Mouse (Mus musculus): ENCODE measurements around the gene Steap1. TPM values are rescaled to one million over a fixed set of nuclear protein-coding genes. Genes with fewer than 3 reads are reported as not detected.

The Steap1 gene
- polyA plus RNA-seq, 1 experiment from 2014 or later, result 3.8 TPM

GRCm38 (mm10) chr5:5707341-5708278 lies 41.5 kb downstream of the Steap1 start:
- no peak for ATAC-seq (ENCODE audit: insufficient number of reproducible peaks, low FRiP score)
- no peak overlapping the region for H3K9ac ChIP-seq

GRCm38 (mm10) chr5:5705019-5705418 lies 44.1 kb downstream of the Steap1 start:
- 58% methylated on average over 2 of the region's 2 CpGs for WGBS

More at GRCm38 (mm10) chr5:5707341-5708278, 41.5 kb downstream of the Steap1 start:
- H3K27ac ChIP-seq (ENCODE audit: poor library complexity, severe bottlenecking), result no peak overlapping the region
- H3K4me3 ChIP-seq, result no peak overlapping the region
- H3K27me3 ChIP-seq (replicated peaks), result no peaks in the 10 kb centered on the region
- H3K4me1 ChIP-seq (replicated peaks), result no peaks in the 10 kb centered on the region
- 63% methylated on average over 13 of the region's 13 CpGs for WGBS
- no peak overlapping the region for H3K4me2 ChIP-seq
- no peaks in the 10 kb centered on the region for H3K9me3 ChIP-seq (replicated peaks)
- H3K36me3 ChIP-seq, result no peaks in the 10 kb centered on the region

GRCm38 (mm10) chr5:5700386-5700785 lies 48.7 kb downstream of the Steap1 start:
- 75% methylated on average over 2 of the region's 2 CpGs for WGBS
- Histone ChIP-seq H3K9me3 (replicated peaks) (no peaks in the 10 kb centered on the region), H3K36me3 (no peaks in the 10 kb centered on the region), H3K4me2 (no peak overlapping the region), H3K27ac (ENCODE audit: poor library complexity, severe bottlenecking) (no peak overlapping the region), H3K27me3 (replicated peaks) (no peaks in the 10 kb centered on the region), H3K4me3 (no peak overlapping the region), H3K4me1 (replicated peaks) (no peaks in the 10 kb centered on the region), H3K9ac (no peak overlapping the region)
- no peak for ATAC-seq (ENCODE audit: insufficient number of reproducible peaks, low FRiP score)

More at GRCm38 (mm10) chr5:5705019-5705418, 44.1 kb downstream of the Steap1 start:
- no peaks in the 10 kb centered on the region for H3K27me3 ChIP-seq (replicated peaks)
- H3K4me1 ChIP-seq (replicated peaks), result no peaks in the 10 kb centered on the region
- H3K36me3 ChIP-seq, result no peaks in the 10 kb centered on the region
- no peak overlapping the region for H3K4me3 ChIP-seq
- H3K9ac ChIP-seq, result no peak overlapping the region
- no peak for ATAC-seq (ENCODE audit: insufficient number of reproducible peaks, low FRiP score)
- H3K4me2 ChIP-seq, result no peak overlapping the region
- no peaks in the 10 kb centered on the region for H3K9me3 ChIP-seq (replicated peaks)
- H3K27ac ChIP-seq (ENCODE audit: poor library complexity, severe bottlenecking), result no peak overlapping the region

- ATAC-seq (ENCODE audit: insufficient number of reproducible peaks, low FRiP score), result no peak
- no peak overlapping the region for H3K27ac ChIP-seq (ENCODE audit: poor library complexity, severe bottlenecking)
- no peaks in the 10 kb centered on the region for H3K9me3 ChIP-seq (replicated peaks)
- H3K4me3 ChIP-seq, result no peak overlapping the region
- H3K4me2 ChIP-seq, result no peak overlapping the region
- no peak overlapping the region for H3K9ac ChIP-seq
- no peaks in the 10 kb centered on the region for H3K27me3 ChIP-seq (replicated peaks)
- no peaks in the 10 kb centered on the region for H3K36me3 ChIP-seq
- H3K4me1 ChIP-seq (replicated peaks), result no peaks in the 10 kb centered on the region
- 38% methylated on average over 3 of the region's 3 CpGs for WGBS
Observed at GRCm38 (mm10) chr5:5698830-5699229, 50.3 kb downstream of the Steap1 start.

GRCm38 (mm10) chr5:5695401-5695942 lies 53.7 kb downstream of the Steap1 start:
- no peak for ATAC-seq (ENCODE audit: insufficient number of reproducible peaks, low FRiP score)
- Histone ChIP-seq H3K4me2 (no peak overlapping the region), H3K9me3 (replicated peaks) (no peaks in the 10 kb centered on the region), H3K9ac (no peak overlapping the region), H3K4me3 (no peak overlapping the region), H3K27ac (ENCODE audit: poor library complexity, severe bottlenecking) (no peak overlapping the region), H3K36me3 (no peaks in the 10 kb centered on the region), H3K4me1 (replicated peaks) (no peaks in the 10 kb centered on the region; the same call in 1 of the 2 replicates), H3K27me3 (replicated peaks) (no peaks in the 10 kb centered on the region)
- WGBS, result 89% methylated on average over 5 of the region's 5 CpGs

- ATAC-seq (ENCODE audit: insufficient number of reproducible peaks, low FRiP score), result peak; percentile 89
- no peaks in the 10 kb centered on the region for H3K9me3 ChIP-seq (replicated peaks)
- WGBS, result under 1% methylated on average over 66 of the region's 66 CpGs
- H3K9ac ChIP-seq, result peak within 1 kb of the TSS; percentile 75
- peak within 1 kb of the TSS; percentile 83 for H3K4me3 ChIP-seq
- H3K27ac ChIP-seq (ENCODE audit: poor library complexity, severe bottlenecking), result no peak within 1 kb of the TSS
- H3K4me2 ChIP-seq, result peak within 1 kb of the TSS; percentile 68
- H3K36me3 ChIP-seq, result no peaks in the 10 kb centered on the region
- H3K27me3 ChIP-seq (replicated peaks), result no peaks in the 10 kb centered on the region
- peaks cover 3% of the 10 kb centered on the region; the same call in 1 of the 2 replicates for H3K4me1 ChIP-seq (replicated peaks)
Observed at GRCm38 (mm10) chr5:5693956-5694653, 55.0 kb downstream of the Steap1 start, which contains the start of gene Steap2. Gene Steap2, minus strand, starts transcription at chr5:5694578.

- ATAC-seq (ENCODE audit: insufficient number of reproducible peaks, low FRiP score), result peak; percentile 57
- H3K9me3 ChIP-seq (replicated peaks), result no peaks in the 10 kb centered on the region
- H3K27me3 ChIP-seq (replicated peaks), result no peaks in the 10 kb centered on the region
- WGBS, result under 1% methylated on average over 25 of the region's 29 CpGs
- peak overlapping the region; percentile 83 for H3K4me3 ChIP-seq
- H3K4me1 ChIP-seq (replicated peaks), result peaks cover 3% of the 10 kb centered on the region; the same call in 1 of the 2 replicates
- H3K36me3 ChIP-seq, result no peaks in the 10 kb centered on the region
- no peak overlapping the region for H3K27ac ChIP-seq (ENCODE audit: poor library complexity, severe bottlenecking)
- H3K4me2 ChIP-seq, result peak overlapping the region; percentile 68
- peak overlapping the region; percentile 75 for H3K9ac ChIP-seq
Observed at GRCm38 (mm10) chr5:5693541-5693955, 55.6 kb downstream of the Steap1 start.

- no peak overlapping the region for H3K9ac ChIP-seq
- no peaks in the 10 kb centered on the region for H3K9me3 ChIP-seq (replicated peaks)
- H3K4me2 ChIP-seq, result no peak overlapping the region
- peaks cover 3% of the 10 kb centered on the region; the same call in 1 of the 2 replicates for H3K4me1 ChIP-seq (replicated peaks)
- H3K36me3 ChIP-seq, result no peaks in the 10 kb centered on the region
- H3K4me3 ChIP-seq, result no peak overlapping the region
- no peak overlapping the region for H3K27ac ChIP-seq (ENCODE audit: poor library complexity, severe bottlenecking)
- no peaks in the 10 kb centered on the region for H3K27me3 ChIP-seq (replicated peaks)
- 54% methylated on average over 4 of the region's 4 CpGs for WGBS
- no peak for ATAC-seq (ENCODE audit: insufficient number of reproducible peaks, low FRiP score)
Observed at GRCm38 (mm10) chr5:5692167-5692738, 56.9 kb downstream of the Steap1 start.

- Histone ChIP-seq H3K9ac (no peak overlapping the region), H3K4me3 (no peak overlapping the region), H3K27me3 (replicated peaks) (no peaks in the 10 kb centered on the region), H3K36me3 (no peaks in the 10 kb centered on the region), H3K27ac (ENCODE audit: poor library complexity, severe bottlenecking) (no peak overlapping the region), H3K9me3 (replicated peaks) (no peaks in the 10 kb centered on the region), H3K4me2 (no peak overlapping the region), H3K4me1 (replicated peaks) (peaks cover 9% of the 10 kb centered on the region)
- WGBS, result 71% methylated on average over 8 of the region's 8 CpGs
- ATAC-seq (ENCODE audit: insufficient number of reproducible peaks, low FRiP score), result no peak
Observed at GRCm38 (mm10) chr5:5688945-5689540, 60.1 kb downstream of the Steap1 start.

GRCm38 (mm10) chr5:5688228-5688627 lies 60.9 kb downstream of the Steap1 start:
- ATAC-seq (ENCODE audit: insufficient number of reproducible peaks, low FRiP score), result no peak
- Histone ChIP-seq H3K27ac (ENCODE audit: poor library complexity, severe bottlenecking) (no peak overlapping the region), H3K36me3 (no peaks in the 10 kb centered on the region), H3K27me3 (replicated peaks) (no peaks in the 10 kb centered on the region), H3K4me3 (no peak overlapping the region), H3K9ac (no peak overlapping the region), H3K4me1 (replicated peaks) (peaks cover 9% of the 10 kb centered on the region), H3K9me3 (replicated peaks) (no peaks in the 10 kb centered on the region), H3K4me2 (no peak overlapping the region)
- WGBS, result 69% methylated on average over 6 of the region's 6 CpGs
